Mouse (Mus musculus): ENCODE data around the gene Ddx10. TPM values are rescaled to one million over a fixed set of nuclear protein-coding genes. Genes with fewer than 3 reads are reported as not detected.

The Ddx10 gene
- polyA plus RNA-seq, 1 experiment = 97.4 TPM

GRCm38 (mm10) chr9:53269466-53269755 lies 21.6 kb upstream of the Ddx10 start:
- no peaks in the 10 kb centered on the region for H3K4me1 ChIP-seq (ENCODE audit: control insufficient read depth, insufficient read depth, low read length)
- WGBS = 94% methylated on average over 5 of the region's 5 CpGs
- TF ChIP-seq POLR2A (IDR thresholded peaks at IDR 0.05; ENCODE audit: insufficient read depth, low read depth, low read length) (no peak), CTCF (IDR thresholded peaks at IDR 0.05; ENCODE audit: insufficient read depth, low read depth, low read length) (no peak)
- H3K4me3 ChIP-seq (ENCODE audit: insufficient read depth, low read depth, low read length) = no peak overlapping the region
- no peak overlapping the region for H3K27ac ChIP-seq (ENCODE audit: insufficient read depth, low read depth, low read length)

- no peak for TF ChIP-seq POLR2A (IDR thresholded peaks at IDR 0.05; ENCODE audit: insufficient read depth, low read depth, low read length)
- no peak for TF ChIP-seq CTCF (IDR thresholded peaks at IDR 0.05; ENCODE audit: insufficient read depth, low read depth, low read length)
- 78% methylated on average over 5 of the region's 5 CpGs for WGBS
- H3K4me1 ChIP-seq (ENCODE audit: control insufficient read depth, insufficient read depth, low read length) = no peaks in the 10 kb centered on the region
- H3K27ac ChIP-seq (ENCODE audit: insufficient read depth, low read depth, low read length) = no peak overlapping the region
- H3K4me3 ChIP-seq (ENCODE audit: insufficient read depth, low read depth, low read length) = no peak overlapping the region
Measured at GRCm38 (mm10) chr9:53268731-53269465, 21.0 kb upstream of the Ddx10 start.

GRCm38 (mm10) chr9:53268036-53268435 lies 20.2 kb upstream of the Ddx10 start:
- no peak overlapping the region for H3K27ac ChIP-seq (ENCODE audit: insufficient read depth, low read depth, low read length)
- WGBS = 80% methylated on average over 5 of the region's 5 CpGs
- no peak overlapping the region for H3K4me3 ChIP-seq (ENCODE audit: insufficient read depth, low read depth, low read length)
- no peak for TF ChIP-seq CTCF (IDR thresholded peaks at IDR 0.05; ENCODE audit: insufficient read depth, low read depth, low read length)
- TF ChIP-seq POLR2A (IDR thresholded peaks at IDR 0.05; ENCODE audit: insufficient read depth, low read depth, low read length) = no peak
- no peaks in the 10 kb centered on the region for H3K4me1 ChIP-seq (ENCODE audit: control insufficient read depth, insufficient read depth, low read length)

- H3K4me3 ChIP-seq (ENCODE audit: insufficient read depth, low read depth, low read length) = no peak overlapping the region
- TF ChIP-seq POLR2A (IDR thresholded peaks at IDR 0.05; ENCODE audit: insufficient read depth, low read depth, low read length) (no peak), CTCF (IDR thresholded peaks at IDR 0.05; ENCODE audit: insufficient read depth, low read depth, low read length) (no peak)
- H3K27ac ChIP-seq (ENCODE audit: insufficient read depth, low read depth, low read length) = no peak overlapping the region
- no peaks in the 10 kb centered on the region for H3K4me1 ChIP-seq (ENCODE audit: control insufficient read depth, insufficient read depth, low read length)
- WGBS = 45% methylated on average over 2 of the region's 2 CpGs
Measured at GRCm38 (mm10) chr9:53265589-53265988, 17.7 kb upstream of the Ddx10 start.

GRCm38 (mm10) chr9:53264387-53264786 lies 16.5 kb upstream of the Ddx10 start:
- no peak overlapping the region for H3K4me3 ChIP-seq (ENCODE audit: insufficient read depth, low read depth, low read length)
- no peak overlapping the region for H3K27ac ChIP-seq (ENCODE audit: insufficient read depth, low read depth, low read length)
- 79% methylated on average over 4 of the region's 4 CpGs for whole genome bisulfite sequencing
- no peak for TF ChIP-seq POLR2A (IDR thresholded peaks at IDR 0.05; ENCODE audit: insufficient read depth, low read depth, low read length)
- TF ChIP-seq CTCF (IDR thresholded peaks at IDR 0.05; ENCODE audit: insufficient read depth, low read depth, low read length) = no peak
- no peaks in the 10 kb centered on the region for H3K4me1 ChIP-seq (ENCODE audit: control insufficient read depth, insufficient read depth, low read length)

GRCm38 (mm10) chr9:53258199-53258598 lies 10.3 kb upstream of the Ddx10 start:
- 56% methylated on average over 6 of the region's 6 CpGs for WGBS
- Histone ChIP-seq H3K27ac (ENCODE audit: insufficient read depth, low read depth, low read length) (no peak overlapping the region; the same call in 1 of the 2 replicates), H3K4me1 (ENCODE audit: control insufficient read depth, insufficient read depth, low read length) (peaks cover 6% of the 10 kb centered on the region), H3K4me3 (ENCODE audit: insufficient read depth, low read depth, low read length) (no peak overlapping the region)
- TF ChIP-seq POLR2A (IDR thresholded peaks at IDR 0.05; ENCODE audit: insufficient read depth, low read depth, low read length) = no peak
- no peak for TF ChIP-seq CTCF (IDR thresholded peaks at IDR 0.05; ENCODE audit: insufficient read depth, low read depth, low read length)

GRCm38 (mm10) chr9:53257772-53258171 lies 9.9 kb upstream of the Ddx10 start:
- Histone ChIP-seq H3K4me1 (ENCODE audit: control insufficient read depth, insufficient read depth, low read length) (peaks cover 6% of the 10 kb centered on the region), H3K27ac (ENCODE audit: insufficient read depth, low read depth, low read length) (no peak overlapping the region), H3K4me3 (ENCODE audit: insufficient read depth, low read depth, low read length) (no peak overlapping the region)
- 4% methylated on average over 3 of the region's 3 CpGs for WGBS
- TF ChIP-seq CTCF (IDR thresholded peaks at IDR 0.05; ENCODE audit: insufficient read depth, low read depth, low read length) = no peak
- TF ChIP-seq POLR2A (IDR thresholded peaks at IDR 0.05; ENCODE audit: insufficient read depth, low read depth, low read length) = no peak

- no peak for TF ChIP-seq POLR2A (IDR thresholded peaks at IDR 0.05; ENCODE audit: insufficient read depth, low read depth, low read length)
- no peak for TF ChIP-seq CTCF (IDR thresholded peaks at IDR 0.05; ENCODE audit: insufficient read depth, low read depth, low read length)
- 33% methylated on average over 4 of the region's 4 CpGs for WGBS
- Histone ChIP-seq H3K4me1 (ENCODE audit: control insufficient read depth, insufficient read depth, low read length) (peaks cover 6% of the 10 kb centered on the region), H3K27ac (ENCODE audit: insufficient read depth, low read depth, low read length) (no peak overlapping the region), H3K4me3 (ENCODE audit: insufficient read depth, low read depth, low read length) (no peak overlapping the region)
Measured at GRCm38 (mm10) chr9:53256690-53257305, 8.9 kb upstream of the Ddx10 start.

GRCm38 (mm10) chr9:53254368-53254767 lies 6.5 kb upstream of the Ddx10 start:
- TF ChIP-seq CTCF (IDR thresholded peaks at IDR 0.05; ENCODE audit: insufficient read depth, low read depth, low read length) = no peak
- TF ChIP-seq POLR2A (IDR thresholded peaks at IDR 0.05; ENCODE audit: insufficient read depth, low read depth, low read length) = no peak
- Histone ChIP-seq H3K4me3 (ENCODE audit: insufficient read depth, low read depth, low read length) (no peak overlapping the region), H3K4me1 (ENCODE audit: control insufficient read depth, insufficient read depth, low read length) (peaks cover 6% of the 10 kb centered on the region), H3K27ac (ENCODE audit: insufficient read depth, low read depth, low read length) (no peak overlapping the region)
- WGBS = under 1% methylated on average over 4 of the region's 4 CpGs
